Mouse (Mus musculus) kidney, adult 2 months (tissue): ENCODE measurements at regions not wholly inside any gene's neighbourhood (a gene's known extent, or its start where the extent isn't known, plus 50 kb on each side); places are given as distances from the start of the nearest gene placed in this dataset.

Experiments used
- CTCF ChIP-seq: fragments of 200-500 bp; conservative IDR thresholded peaks from 2 replicates; pipeline ENCODE4 v1.5.1; 2011; ENCODE audit warnings: low read depth, mild to moderate bottlenecking, control low read depth, low read length, moderate library complexity, mixed read lengths; ENCODE audit not compliant: insufficient read depth, insufficient read length
- POLR2A ChIP-seq: fragments of 200-500 bp; IDR thresholded peaks from one replicate; pipeline ENCODE4 v1.6.1; 2011; ENCODE audit warnings: low read depth, low read length, control low read depth

- no peak for TF ChIP-seq CTCF
- no peak for TF ChIP-seq POLR2A
These were observed 239.0 kb downstream of the 4933412E24Rik start for GRCm38 (mm10) chr15:59777307-59777871.
